Mouse (Mus musculus) spleen, adult 2 months (tissue): ENCODE data around the gene Pin1. TPM values are rescaled to one million over a fixed set of nuclear protein-coding genes. Genes with fewer than 3 reads are reported as not detected.

Experiments
- DNase-seq, 2 experiments: peaks; one replicate each; pipeline versions ENCODE4 v3.0.0 to v3.0.0-alpha.2; 2012 to 2021; ENCODE audit warnings: low spot score in 2 of 2, low read depth in 1 of 2
- H3K27ac ChIP-seq: fragments of 200-500 bp; 2 replicates; pipeline ENCODE4 v1.5.1; 2012; ENCODE audit warnings: low read length, inconsistent platforms; ENCODE audit not compliant: insufficient read depth
- H3K27me3 ChIP-seq: fragments of 200-500 bp; 2 replicates; pipeline ENCODE4 v1.6.1; 2012; ENCODE audit warnings: mild to moderate bottlenecking, moderate library complexity, low read length, inconsistent platforms; ENCODE audit not compliant: control insufficient read depth, insufficient read depth
- H3K36me3 ChIP-seq: fragments of 200-500 bp; 2 replicates; pipeline ENCODE4 v1.6.1; 2012; ENCODE audit warnings: mild to moderate bottlenecking, low read length, inconsistent platforms; ENCODE audit not compliant: control insufficient read depth, insufficient read depth
- H3K4me1 ChIP-seq: fragments of 200-500 bp; 2 replicates; pipeline ENCODE4 v1.6.1; 2011; ENCODE audit warnings: inconsistent platforms; ENCODE audit not compliant: control insufficient read depth, insufficient read depth, insufficient read length
- H3K4me3 ChIP-seq: fragments of 200-500 bp; 2 replicates; pipeline ENCODE4 v1.5.1; 2011; ENCODE audit warnings: mild to moderate bottlenecking, inconsistent platforms; ENCODE audit not compliant: insufficient read depth, insufficient read length; ENCODE audit errors: extremely low read depth
- CTCF ChIP-seq: fragments of 200-500 bp; IDR thresholded peaks from 2 replicates; pipeline ENCODE4 v1.5.1; 2011; ENCODE audit warnings: mild to moderate bottlenecking, inconsistent platforms; ENCODE audit not compliant: insufficient read depth, insufficient read length, insufficient replicate concordance; ENCODE audit errors: extremely low read depth
- POLR2A ChIP-seq: fragments of 200-500 bp; IDR thresholded peaks from 2 replicates; pipeline ENCODE4 v1.6.1; 2011; ENCODE audit warnings: low read depth, low read length, inconsistent platforms
- WGBS: fragments of 180-500 bp; shearing (Covaris S2); methylation state at CpG from one replicate; pipeline ENCODE4 v1.1.7; 2018; 5-methylcytosine and 5-hydroxymethylcytosine counted together
- polyA plus RNA-seq: library from polyadenylated mRNA; depleted of rRNA; stranded (reverse); fragments of >200 nt; gene quantifications from 2 replicates; pipeline ENCODE4 v1.2.3, GENCODE M21; 2012

Pin1 gene
- polyA plus RNA-seq, 1 experiment, result 11.3 TPM

DNA sequence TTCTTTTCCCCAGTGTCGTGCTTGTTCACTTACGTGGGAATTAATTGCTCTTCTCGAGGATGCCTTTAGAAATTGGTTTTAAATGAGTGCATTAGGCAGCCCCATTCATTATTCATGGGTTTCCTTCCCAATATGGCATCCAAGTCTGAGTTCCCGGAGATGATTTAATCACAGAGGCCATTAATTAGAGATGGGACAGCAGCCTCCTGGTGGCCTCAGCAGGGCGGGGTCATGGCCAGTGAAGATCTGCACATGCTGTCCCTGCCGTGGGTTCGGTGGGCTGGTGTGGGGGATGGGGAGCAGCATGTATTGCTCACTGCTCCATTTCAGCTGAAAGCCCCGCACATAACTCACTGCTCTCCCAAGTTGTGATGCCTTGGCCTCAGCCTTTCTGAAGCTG is 14.0 kb downstream of the Pin1 start:
- H3K27me3 ChIP-seq, result no peaks in the 10 kb centered on the region
- H3K4me1 ChIP-seq, result no peaks in the 10 kb centered on the region
- no peak overlapping the region for H3K4me3 ChIP-seq
- H3K27ac ChIP-seq, result no peak overlapping the region
- no peak for DNase-seq
- 68% methylated on average over 8 of the region's 8 CpGs for WGBS
- TF ChIP-seq CTCF, result no peak
- no peak for TF ChIP-seq POLR2A
- peaks cover 21% of the 10 kb centered on the region for H3K36me3 ChIP-seq

DNA sequence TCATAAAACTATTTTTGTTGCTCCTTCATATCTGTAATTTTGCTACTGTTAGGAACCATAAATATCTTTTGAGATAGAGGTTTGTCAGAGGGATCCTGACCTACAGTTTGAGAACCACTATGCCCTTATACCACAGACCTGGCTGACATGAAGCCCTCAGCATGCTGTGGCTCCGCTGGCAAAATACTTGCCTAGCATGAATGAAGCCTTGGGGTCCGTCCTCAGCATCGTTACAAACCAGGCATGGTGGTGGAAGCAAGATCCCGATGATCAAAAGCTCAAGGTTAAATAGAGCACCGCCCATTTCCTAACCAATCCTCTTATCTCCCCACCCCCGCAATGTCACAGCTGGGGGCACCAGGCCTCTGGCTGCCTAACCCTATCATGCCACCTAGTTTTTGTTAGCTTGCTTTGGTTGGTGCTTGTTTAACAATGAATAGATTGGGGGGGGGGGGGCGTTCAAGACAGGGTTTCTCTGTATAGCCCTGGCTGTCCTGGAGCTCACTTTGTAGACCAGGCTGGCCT is 14.7 kb downstream of the Pin1 start:
- no peak for DNase-seq
- Histone ChIP-seq H3K27me3 (no peaks in the 10 kb centered on the region), H3K36me3 (peaks cover 19% of the 10 kb centered on the region), H3K4me3 (no peak overlapping the region), H3K27ac (no peak overlapping the region), H3K4me1 (no peaks in the 10 kb centered on the region)
- TF ChIP-seq POLR2A (no peak), CTCF (no peak)
- WGBS, result 18% methylated on average over 7 of the region's 7 CpGs

DNA sequence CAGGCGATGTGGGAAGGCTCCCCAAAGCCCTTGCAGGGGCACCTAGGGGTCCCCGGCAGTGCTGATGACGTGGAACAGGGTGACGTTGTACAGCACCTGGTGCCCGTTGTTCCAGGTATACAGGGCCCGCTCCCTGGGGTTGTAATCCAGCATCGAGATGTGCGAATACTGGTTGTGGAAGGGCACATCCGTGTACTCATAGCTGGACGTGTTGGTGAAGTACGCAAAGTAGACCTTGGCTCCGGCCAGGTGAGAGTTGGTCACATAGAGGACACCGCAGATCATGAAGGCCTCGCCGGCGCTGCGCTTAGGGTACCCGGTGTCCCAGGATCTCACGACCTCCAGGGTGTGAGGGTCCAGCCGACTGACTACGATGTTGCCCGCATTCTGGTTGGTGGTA is 16.2 kb downstream of the Pin1 start:
- no peak overlapping the region for H3K27ac ChIP-seq
- H3K4me3 ChIP-seq, result no peak overlapping the region
- no peaks in the 10 kb centered on the region for H3K4me1 ChIP-seq
- peaks cover 7% of the 10 kb centered on the region for H3K36me3 ChIP-seq
- TF ChIP-seq POLR2A (no peak), CTCF (no peak)
- 0 out of 2 replicates have a peak, but pooled peaks cover 3% of the 10 kb centered on the region for H3K27me3 ChIP-seq
- WGBS, result 92% methylated on average over 22 of the region's 22 CpGs
- DNase-seq, result no peak

DNA sequence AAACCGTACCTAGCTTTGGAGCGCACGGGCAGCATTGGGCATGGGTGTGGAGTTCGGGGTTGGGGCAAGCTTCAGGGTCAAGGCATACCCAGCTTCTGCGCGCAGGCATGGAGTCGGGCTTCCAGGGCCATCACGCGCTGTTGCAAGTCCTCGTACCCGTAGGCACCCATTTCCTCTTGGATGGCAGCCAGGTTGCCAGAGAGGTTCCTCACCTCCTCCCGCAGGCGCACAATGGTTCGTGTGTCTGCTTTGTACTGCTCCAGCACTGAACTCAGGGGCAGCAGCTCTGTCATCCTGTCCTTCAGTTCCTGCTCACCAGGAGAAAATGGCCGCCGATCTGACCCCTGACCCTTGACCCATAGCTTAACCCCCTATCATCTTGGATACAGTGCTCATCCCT is 20.2 kb downstream of the Pin1 start:
- DNase-seq, result no peak
- TF ChIP-seq POLR2A (no peak), CTCF (no peak)
- 48% methylated on average over 16 of the region's 16 CpGs for WGBS

DNA sequence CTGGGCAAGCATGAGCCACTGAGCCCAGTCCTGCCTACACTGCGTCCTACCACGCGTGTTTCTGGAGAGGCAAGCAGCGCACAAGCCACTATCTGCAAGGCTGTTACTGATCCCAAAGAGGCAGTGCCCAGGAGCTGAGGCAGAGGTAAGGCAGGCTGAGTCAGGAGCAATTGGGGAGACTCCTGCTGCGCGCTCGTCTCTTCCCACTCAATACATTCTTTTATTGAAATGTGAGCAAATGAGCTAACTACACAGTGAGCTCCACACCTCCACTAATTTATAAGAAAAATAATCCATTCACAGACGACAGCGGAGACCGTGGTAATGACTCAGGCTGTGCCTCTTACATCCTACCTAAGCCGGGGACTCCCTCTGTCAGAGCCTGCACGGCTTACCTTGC is 26.0 kb downstream of the Pin1 start:
- TF ChIP-seq CTCF (no peak), POLR2A (no peak)
- Histone ChIP-seq H3K27ac (no peak overlapping the region), H3K27me3 (no peaks in the 10 kb centered on the region), H3K4me3 (no peak overlapping the region), H3K4me1 (no peaks in the 10 kb centered on the region), H3K36me3 (no peaks in the 10 kb centered on the region)
- DNase-seq, result no peak
- 92% methylated on average over 12 of the region's 12 CpGs for WGBS

More for the DNA sequence above, 20.2 kb downstream of the Pin1 start:
- H3K27me3 ChIP-seq, result 0 out of 2 replicates have a peak, but pooled peaks cover 3% of the 10 kb centered on the region
- no peaks in the 10 kb centered on the region for H3K36me3 ChIP-seq
- H3K27ac ChIP-seq, result no peak overlapping the region
- H3K4me1 ChIP-seq, result no peaks in the 10 kb centered on the region
- H3K4me3 ChIP-seq, result no peak overlapping the region

DNA sequence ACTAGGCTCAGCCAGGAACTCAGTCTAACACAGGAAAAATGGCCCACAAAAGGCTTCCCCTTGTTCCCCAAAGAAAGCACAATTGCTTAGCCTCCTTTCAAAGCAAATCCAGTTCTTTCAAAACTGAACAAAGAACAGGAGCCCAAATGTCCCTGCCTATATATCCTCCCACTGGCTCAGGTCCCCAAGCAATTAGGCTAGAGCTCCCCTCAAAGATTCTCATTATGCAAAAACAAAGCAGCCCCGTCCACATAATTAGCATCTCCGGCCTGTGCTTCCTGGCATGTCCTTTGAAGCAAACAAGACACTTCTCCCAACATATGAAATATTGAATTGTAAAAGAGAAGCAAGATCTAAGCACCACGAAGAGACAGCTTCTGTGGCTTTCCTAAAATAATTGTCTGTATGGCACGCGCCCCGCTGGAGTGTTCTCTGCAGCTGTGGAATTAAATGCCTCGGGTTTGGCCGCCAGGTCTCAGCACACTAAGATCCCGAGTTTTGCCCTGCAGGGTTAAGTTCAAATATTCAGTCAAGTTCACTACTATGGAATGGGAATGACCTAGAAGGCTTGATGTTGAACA is 28.6 kb downstream of the Pin1 start:
- H3K4me3 ChIP-seq, result no peak overlapping the region
- WGBS, result 81% methylated on average over 9 of the region's 9 CpGs
- no peaks in the 10 kb centered on the region for H3K4me1 ChIP-seq
- no peak for TF ChIP-seq POLR2A
- no peak for TF ChIP-seq CTCF
- H3K27ac ChIP-seq, result no peak overlapping the region
- no peak for DNase-seq
- H3K36me3 ChIP-seq, result no peaks in the 10 kb centered on the region
- no peaks in the 10 kb centered on the region for H3K27me3 ChIP-seq
